Mouse (Mus musculus) spleen, adult 2 months (tissue): ENCODE data around the gene Btbd3.

Experiments
- CTCF ChIP-seq: fragments of 200-500 bp; IDR thresholded peaks from 2 replicates; pipeline ENCODE4 v1.5.1; 2011; ENCODE audit warnings: mild to moderate bottlenecking, inconsistent platforms; ENCODE audit not compliant: insufficient read depth, insufficient read length, insufficient replicate concordance; ENCODE audit errors: extremely low read depth
- POLR2A ChIP-seq: fragments of 200-500 bp; IDR thresholded peaks from 2 replicates; pipeline ENCODE4 v1.6.1; 2011; ENCODE audit warnings: low read depth, low read length, inconsistent platforms

DNA sequence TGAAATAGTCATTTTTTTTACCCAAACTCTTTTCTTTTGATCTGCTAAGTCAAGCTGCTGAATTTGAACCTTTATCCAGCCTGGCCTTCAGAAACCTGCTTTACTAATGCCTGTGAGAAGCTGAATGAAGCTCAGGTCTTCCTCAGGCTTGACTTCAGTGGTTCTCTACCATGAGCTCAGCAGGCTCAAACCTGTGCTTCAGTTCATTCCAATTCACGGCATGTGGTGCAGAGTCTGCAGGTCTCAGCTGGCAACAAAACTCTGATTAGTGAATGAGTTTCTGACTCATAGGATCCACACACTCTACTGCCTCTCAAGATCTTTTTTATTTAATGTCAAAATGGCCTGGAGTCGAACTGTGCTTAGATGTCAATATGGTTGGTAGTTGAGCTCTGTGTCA is 292.6 kb downstream of the Btbd3 start:
- TF ChIP-seq CTCF: no peak
- no peak for TF ChIP-seq POLR2A
